Mouse (Mus musculus): ENCODE results near the gene Irgc1. TPM values are rescaled to one million over a fixed set of nuclear protein-coding genes. Genes with fewer than 3 reads are reported as not detected.

Gene Irgc1
- total RNA-seq, 1 experiment from 2014 or later = not detected

GRCm38 (mm10) chr7:24445266-24445926, 6.7 kb downstream of the Irgc1 start:
- ATAC-seq (replicated peaks; ENCODE audit: insufficient number of reproducible peaks, low FRiP score, low TSS enrichment, poor library complexity, severe bottlenecking) = peak; percentile 83

DNA sequence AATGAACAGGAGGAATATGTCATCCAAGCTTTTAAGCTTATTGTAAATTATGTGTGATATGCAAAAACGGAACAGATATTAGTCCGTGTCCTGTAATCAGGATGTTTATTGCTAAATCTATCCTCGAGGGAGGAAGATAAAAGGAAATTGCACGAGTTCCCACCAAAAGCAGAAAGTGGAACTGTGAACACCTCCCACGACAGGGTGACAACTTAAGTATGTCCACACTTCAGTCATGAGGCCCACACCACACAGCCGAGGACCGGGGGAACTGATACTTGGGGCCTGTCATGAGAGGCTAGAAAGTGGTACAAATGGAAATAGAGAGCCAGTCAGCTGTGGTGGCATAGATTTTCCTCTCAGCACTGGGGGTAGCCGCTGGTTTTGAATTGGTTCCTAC, 9.8 kb downstream of the Irgc1 start:
- peak; percentile 71 for ATAC-seq (replicated peaks; ENCODE audit: insufficient number of reproducible peaks, low FRiP score, low TSS enrichment, poor library complexity, severe bottlenecking)

- ATAC-seq (replicated peaks; ENCODE audit: insufficient number of reproducible peaks, low FRiP score, low TSS enrichment, poor library complexity, severe bottlenecking) = peak; percentile 71
These were observed 10.3 kb downstream of the Irgc1 start for GRCm38 (mm10) chr7:24441785-24442184.

DNA sequence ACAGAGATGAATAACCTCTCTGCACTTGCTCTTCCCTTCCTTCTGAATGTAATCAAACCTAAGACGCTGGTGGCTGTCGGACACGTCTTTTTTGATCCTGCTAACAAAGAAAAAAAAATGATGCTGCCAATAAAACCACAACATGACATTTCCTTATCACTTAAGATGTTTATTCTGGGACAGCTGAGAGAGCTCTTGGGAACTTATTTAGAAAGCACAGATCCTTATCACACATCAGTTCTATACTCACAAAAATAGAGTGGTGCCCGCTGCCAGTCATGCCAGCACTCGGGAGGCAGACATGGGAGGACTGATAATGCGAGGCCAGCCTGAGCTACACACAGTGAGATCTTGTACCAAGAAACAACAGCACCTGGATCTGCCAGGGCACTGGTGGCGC, 12.2 kb downstream of the Irgc1 start:
- ATAC-seq (replicated peaks; ENCODE audit: insufficient number of reproducible peaks, low FRiP score, low TSS enrichment, poor library complexity, severe bottlenecking) = no peak

DNA sequence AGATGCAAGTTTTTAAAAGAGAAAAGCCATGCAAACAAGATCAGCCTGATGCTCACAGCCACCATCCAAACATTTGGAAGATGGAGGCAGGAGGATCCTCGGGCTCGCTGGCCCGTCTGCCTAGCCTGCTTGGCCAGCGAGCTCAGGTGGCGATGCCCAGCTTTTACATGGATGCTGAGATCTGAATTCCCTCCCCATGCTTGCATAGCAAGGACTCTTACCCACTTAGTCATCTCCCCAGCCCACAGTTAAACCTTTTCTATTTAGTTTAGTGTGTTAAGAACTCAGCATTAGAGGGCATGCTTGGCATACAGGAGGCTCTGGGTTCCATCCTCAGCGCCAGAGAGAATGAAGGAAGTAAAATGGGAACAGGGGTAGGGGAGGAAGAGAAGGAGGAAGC, 12.9 kb downstream of the Irgc1 start:
- no peak for ATAC-seq (replicated peaks; ENCODE audit: insufficient number of reproducible peaks, low FRiP score, low TSS enrichment, poor library complexity, severe bottlenecking)

GRCm38 (mm10) chr7:24437981-24438380, 14.1 kb downstream of the Irgc1 start:
- ATAC-seq (replicated peaks; ENCODE audit: insufficient number of reproducible peaks, low FRiP score, low TSS enrichment, poor library complexity, severe bottlenecking) = no peak

DNA sequence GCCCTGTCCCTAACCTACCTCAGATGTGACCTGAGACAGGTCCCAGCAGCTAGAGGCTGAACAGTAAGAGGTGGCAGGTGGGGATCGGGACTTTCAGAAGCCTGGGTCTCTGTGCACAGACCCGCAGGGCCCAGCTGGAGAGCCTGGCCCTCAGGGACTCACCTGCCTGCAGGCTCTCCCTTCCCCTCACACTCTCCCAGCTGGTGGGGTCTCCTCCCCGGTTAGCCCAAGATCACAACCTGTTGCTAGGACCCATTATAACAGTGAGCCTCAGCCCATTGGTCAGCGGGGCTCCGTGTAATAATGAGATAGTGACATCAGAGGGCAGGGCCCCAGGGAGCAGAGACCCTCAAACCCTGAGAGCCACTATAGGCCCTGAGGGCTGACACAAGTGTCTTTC, 16.8 kb downstream of the Irgc1 start:
- ATAC-seq (replicated peaks; ENCODE audit: insufficient number of reproducible peaks, low FRiP score, low TSS enrichment, poor library complexity, severe bottlenecking) = no peak

GRCm38 (mm10) chr7:24431713-24432112, 20.4 kb downstream of the Irgc1 start:
- ATAC-seq (replicated peaks; ENCODE audit: insufficient number of reproducible peaks, low FRiP score, low TSS enrichment, poor library complexity, severe bottlenecking) = no peak

- ATAC-seq (replicated peaks; ENCODE audit: insufficient number of reproducible peaks, low FRiP score, low TSS enrichment, poor library complexity, severe bottlenecking) = no peak
These were observed 21.3 kb downstream of the Irgc1 start for GRCm38 (mm10) chr7:24430551-24431345.

- ATAC-seq (replicated peaks; ENCODE audit: insufficient number of reproducible peaks, low FRiP score, low TSS enrichment, poor library complexity, severe bottlenecking) = 0 out of 2 replicates have a peak, but pooled peaks have one; percentile 7
These were observed 22.5 kb downstream of the Irgc1 start for GRCm38 (mm10) chr7:24429413-24430112.

DNA sequence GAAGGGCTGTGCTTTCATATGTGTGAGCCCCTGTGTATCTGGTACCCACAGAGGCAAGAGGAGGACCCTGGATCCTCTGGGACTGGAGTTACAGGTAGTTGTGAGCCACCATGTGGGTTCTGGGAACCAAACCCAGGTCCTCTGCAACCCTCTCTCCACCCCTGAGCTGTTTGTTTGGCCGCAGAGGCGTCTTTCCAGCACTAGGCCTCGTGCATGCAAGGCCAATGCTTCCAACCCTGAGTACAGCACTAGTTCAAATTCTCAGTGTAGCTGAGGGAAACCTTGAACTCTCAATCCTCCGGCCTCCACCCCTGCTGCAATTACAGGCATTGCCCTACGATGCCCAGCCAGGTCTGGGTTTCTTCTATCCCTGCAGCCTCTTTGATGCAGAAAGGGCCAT, 23.4 kb downstream of the Irgc1 start:
- no peak for ATAC-seq (replicated peaks; ENCODE audit: insufficient number of reproducible peaks, low FRiP score, low TSS enrichment, poor library complexity, severe bottlenecking)

- ATAC-seq (replicated peaks; ENCODE audit: insufficient number of reproducible peaks, low FRiP score, low TSS enrichment, poor library complexity, severe bottlenecking) = no peak
These were observed 24.9 kb downstream of the Irgc1 start for GRCm38 (mm10) chr7:24427168-24427567.

- no peak for ATAC-seq (replicated peaks; ENCODE audit: insufficient number of reproducible peaks, low FRiP score, low TSS enrichment, poor library complexity, severe bottlenecking)
These were observed 26.2 kb downstream of the Irgc1 start for GRCm38 (mm10) chr7:24425919-24426318.

GRCm38 (mm10) chr7:24423956-24424732, 28.0 kb downstream of the Irgc1 start:
- no peak for ATAC-seq (replicated peaks; ENCODE audit: insufficient number of reproducible peaks, low FRiP score, low TSS enrichment, poor library complexity, severe bottlenecking)

GRCm38 (mm10) chr7:24423107-24423763, 28.9 kb downstream of the Irgc1 start:
- ATAC-seq (replicated peaks; ENCODE audit: insufficient number of reproducible peaks, low FRiP score, low TSS enrichment, poor library complexity, severe bottlenecking) = no peak

GRCm38 (mm10) chr7:24422251-24422650, 29.8 kb downstream of the Irgc1 start:
- ATAC-seq (replicated peaks; ENCODE audit: insufficient number of reproducible peaks, low FRiP score, low TSS enrichment, poor library complexity, severe bottlenecking) = no peak

DNA sequence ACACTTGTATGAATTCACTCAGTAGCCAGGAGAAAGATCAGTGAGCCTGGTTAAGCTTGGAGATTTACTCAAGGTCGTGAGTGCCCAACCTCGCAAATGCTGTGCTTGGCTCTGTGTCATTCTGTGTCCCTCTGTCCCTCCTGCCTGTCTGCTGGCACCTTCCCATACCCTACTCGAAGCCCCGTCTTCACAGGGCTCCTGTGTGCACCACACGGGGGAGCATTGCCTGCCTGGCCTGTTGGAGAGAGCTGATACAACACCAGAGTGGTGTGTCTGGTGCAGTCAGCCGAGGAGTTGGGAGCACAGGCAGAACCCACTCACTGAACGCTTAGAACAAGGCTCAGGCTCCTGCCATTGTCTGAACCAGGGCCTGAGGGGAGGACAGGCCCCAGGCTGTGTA, 30.4 kb downstream of the Irgc1 start:
- no peak for ATAC-seq (replicated peaks; ENCODE audit: insufficient number of reproducible peaks, low FRiP score, low TSS enrichment, poor library complexity, severe bottlenecking)

- no peak for ATAC-seq (replicated peaks; ENCODE audit: insufficient number of reproducible peaks, low FRiP score, low TSS enrichment, poor library complexity, severe bottlenecking)
These were observed 32.5 kb downstream of the Irgc1 start for GRCm38 (mm10) chr7:24419579-24419978.
